ENCODE assay signal across 24 mouse cellular contexts in genomic region chr5:37225708-37226107, GRCm38 (mm10). TPM values are rescaled to one million over a fixed set of nuclear protein-coding genes. Genes with fewer than 3 reads are reported as not detected.
DNase-seq lines count a peak whose midpoint lies in the region; ATAC-seq and TF ChIP-seq lines count a peak whose summit lies in the region.
"Had no signal": no experiment of that assay in that cellular context is flagged by ENCODE, and none has a peak within 500 bp of the region (broad histone marks: within the 10 kb centered on the region; RNA-seq: fewer than 3 reads in every experiment).

No protein-coding gene starts in this region.

- H3K9me3 ChIP-seq in forebrain, embryonic 14.5 days (replicated peaks; ENCODE audit: control insufficient read depth, low read length): no peaks in the 10 kb centered on the region
- H3K9me3 ChIP-seq in forebrain, embryonic 16.5 days (ENCODE audit: control insufficient read depth, low read length): no peaks in the 10 kb centered on the region
- H3K9me3 ChIP-seq: embryonic facial prominence, embryonic 15.5 days; forebrain, embryonic 10.5 days; heart, embryonic 13.5 days; hindbrain, embryonic 15.5 days had no signal

- H3K4me3 ChIP-seq in forebrain, embryonic 14.5 days (ENCODE audit: low read depth, low read length): no peak overlapping the region
- H3K4me3 ChIP-seq in forebrain, embryonic 16.5 days (replicated peaks; ENCODE audit: low read length): no peak overlapping the region
- no peak overlapping the region for H3K4me3 ChIP-seq in cerebellum, adult 2 months (replicated peaks; ENCODE audit: insufficient read depth, low read depth, low read length)
- H3K4me3 ChIP-seq: embryonic facial prominence, embryonic 15.5 days; erythroblast, embryonic 14.5 days; forebrain, embryonic 10.5 days; heart, embryonic 13.5 days; hindbrain, embryonic 15.5 days had no signal

- H3K4me1 ChIP-seq in forebrain, embryonic 14.5 days (ENCODE audit: control insufficient read depth, insufficient read depth, low read length): peaks cover 5% of the 10 kb centered on the region; the same call in 1 of the 2 replicates
- no peaks in the 10 kb centered on the region; the same call in 1 of the 2 replicates for H3K4me1 ChIP-seq in forebrain, embryonic 16.5 days (replicated peaks; ENCODE audit: control insufficient read depth, insufficient read depth, low read length)
- H3K4me1 ChIP-seq in cerebellum, adult 2 months (ENCODE audit: control insufficient read depth, insufficient read depth, low read length): no peaks in the 10 kb centered on the region; the same call in 1 of the 2 replicates
- H3K4me1 ChIP-seq: embryonic facial prominence, embryonic 15.5 days had no signal

- no peak for TF ChIP-seq CTCF in cerebellum, adult 2 months (IDR thresholded peaks at IDR 0.05; ENCODE audit: borderline replicate concordance, insufficient read depth, low read depth, low read length)

- no peak overlapping the region for H3K4me2 ChIP-seq in forebrain, embryonic 14.5 days (ENCODE audit: low read length)
- H3K4me2 ChIP-seq in forebrain, embryonic 16.5 days (ENCODE audit: low read length): no peak overlapping the region
- H3K4me2 ChIP-seq: embryonic facial prominence, embryonic 15.5 days; heart, embryonic 13.5 days; hindbrain, embryonic 15.5 days had no signal

- no peak for ATAC-seq in forebrain, embryonic 14.5 days
- no peak for ATAC-seq in forebrain, embryonic 16.5 days
- ATAC-seq: activated CD4-positive, CD25-positive, alpha-beta regulatory T cell, adult 4 months; CD4-positive, CD25-positive, alpha-beta regulatory T cell, adult 4 months; inflammation-experienced regulatory T-cells, adult 6 months; intestine, postnatal 0 days; Patski had no signal

- no peak overlapping the region for H3K9ac ChIP-seq in forebrain, embryonic 14.5 days (ENCODE audit: low read length)
- H3K9ac ChIP-seq in forebrain, embryonic 16.5 days (replicated peaks; ENCODE audit: low read depth, low read length): no peak overlapping the region
- H3K9ac ChIP-seq: embryonic facial prominence, embryonic 15.5 days; heart, embryonic 13.5 days; hindbrain, embryonic 15.5 days had no signal

- no peaks in the 10 kb centered on the region for H3K36me3 ChIP-seq in forebrain, embryonic 14.5 days (ENCODE audit: control insufficient read depth, insufficient read depth, low read length)
- H3K36me3 ChIP-seq in forebrain, embryonic 16.5 days (ENCODE audit: control insufficient read depth, insufficient read depth): no peaks in the 10 kb centered on the region
- H3K36me3 ChIP-seq: embryonic facial prominence, embryonic 15.5 days; forebrain, embryonic 10.5 days; G1E; heart, embryonic 13.5 days; hindbrain, embryonic 15.5 days had no signal

- DNase-seq in forebrain, embryonic 14.5 days (ENCODE audit: low spot score): peak; percentile 18
- peak; percentile 21 for DNase-seq in heart, adult 8-10 months (ENCODE audit: low spot score)
- no peak for DNase-seq in heart, adult 11 months
- peak; percentile 68 for DNase-seq in 3T3-L1 (ENCODE audit: low read depth, low spot score)
- peak; percentile 85 for DNase-seq in MN1 (ENCODE audit: low spot score)
- DNase-seq in cerebellum, adult 2 months: no peak
- DNase-seq in cerebellum, adult 9-10 months: no peak
- DNase-seq: B cell, adult 2 months; cerebellum, adult 11-12 months; gastrocnemius, postnatal 10 days; heart, postnatal 4 days; kidney, adult 8-10 months had no signal

- no peaks in the 10 kb centered on the region for H3K27me3 ChIP-seq in forebrain, embryonic 14.5 days (replicated peaks; ENCODE audit: control insufficient read depth, insufficient read depth, low read length)
- no peaks in the 10 kb centered on the region for H3K27me3 ChIP-seq in forebrain, embryonic 16.5 days (replicated peaks; ENCODE audit: control insufficient read depth, insufficient read depth, low read length)
- no peaks in the 10 kb centered on the region for H3K27me3 ChIP-seq in cerebellum, adult 2 months (ENCODE audit: control insufficient read depth, insufficient read depth, low read length)
- H3K27me3 ChIP-seq: embryonic facial prominence, embryonic 15.5 days; hindbrain, embryonic 15.5 days had no signal

- H3K27ac ChIP-seq in forebrain, embryonic 14.5 days (ENCODE audit: low read depth, low read length): no peak overlapping the region
- no peak overlapping the region for H3K27ac ChIP-seq in forebrain, embryonic 16.5 days (ENCODE audit: low read length)
- no peak overlapping the region for H3K27ac ChIP-seq in cerebellum, adult 2 months (ENCODE audit: insufficient read depth, low read length)
- H3K27ac ChIP-seq: embryonic facial prominence, embryonic 15.5 days; forebrain, embryonic 10.5 days; heart, embryonic 13.5 days; hindbrain, embryonic 15.5 days had no signal

- TF ChIP-seq POLR2A in cerebellum, adult 2 months (IDR thresholded peaks at IDR 0.05; ENCODE audit: borderline replicate concordance, insufficient read depth, low read length): no peak

- 79% methylated on average over 1 of the region's 1 CpGs for WGBS in forebrain, embryonic 14.5 days
- WGBS in forebrain, embryonic 16.5 days: 85% methylated on average over 1 of the region's 1 CpGs
- 73% methylated on average over 1 of the region's 1 CpGs for WGBS in cerebellum, adult 2 months

RNA-seq across cellular contexts. Expression of gene Crmp1, which starts 16.0 kb away (rescaled TPM):
- polyA plus RNA-seq in forebrain, embryonic 14.5 days (2014; fragmentation: Nextera tagmentation; extraction: Ambion mirVana): 654 and 880 TPM in 2 replicates
- 915 and 954 TPM in 2 replicates for polyA plus RNA-seq in forebrain, embryonic 16.5 days (2015; fragmentation: Nextera tagmentation; extraction: Ambion mirVana)
- under 1 TPM; 0.19 to 0.73 (median 0.39) TPM for total RNA-seq in heart, adult 8-10 months (2022)
- 207 and 227 TPM in 2 replicates for polyA plus RNA-seq in cerebellum, adult 2 months (2012; rRNA removed)
- total RNA-seq: G1E had no signal
- polyA plus RNA-seq: erythroblast, embryonic 14.5 days; G1E had no signal

Comparison
In these comparisons a context has a peak if more than half of its experiments do, and no peak if none do; other contexts are left out.
1. DNase-seq: peak in forebrain, embryonic 14.5 days (single experiment), heart, adult 8-10 months (single experiment), 3T3-L1 (single experiment) and MN1 (single experiment); none in heart, adult 11 months (single experiment), cerebellum, adult 2 months (0 of 2) and cerebellum, adult 9-10 months (single experiment).